Mouse (Mus musculus): ENCODE data around the gene Esp23.
"Not testable (repeated sequence)": the region's sequence is repeated elsewhere in the genome, so short reads cannot be mapped to it uniquely, and the experiment has no call there.

Gene Esp23

DNA sequence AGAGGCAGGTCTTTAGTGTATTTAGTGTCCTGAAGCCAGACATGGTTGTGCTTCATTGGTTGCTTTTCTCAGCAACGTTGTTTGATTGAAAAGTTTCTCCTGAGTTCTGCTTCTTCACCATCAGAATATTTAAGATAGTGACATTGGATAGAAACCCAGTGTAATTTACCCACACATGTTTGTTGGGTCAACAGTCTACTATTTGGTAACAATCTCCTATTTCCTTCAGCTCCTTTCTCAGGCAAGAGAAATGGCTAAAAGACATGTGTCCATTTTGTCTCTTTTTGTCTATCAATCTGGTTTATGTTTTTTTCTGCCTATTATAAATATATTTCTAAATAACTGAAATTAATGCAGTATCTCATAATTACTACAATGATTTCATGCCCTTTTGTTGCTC, at the start of gene Esp23:
TSS of gene Esp23 (minus strand) at position 101 of the 400 bp plus-strand sequence.
- DNase-seq (ENCODE audit: low spot score in 2 of 2) = no peak

DNA sequence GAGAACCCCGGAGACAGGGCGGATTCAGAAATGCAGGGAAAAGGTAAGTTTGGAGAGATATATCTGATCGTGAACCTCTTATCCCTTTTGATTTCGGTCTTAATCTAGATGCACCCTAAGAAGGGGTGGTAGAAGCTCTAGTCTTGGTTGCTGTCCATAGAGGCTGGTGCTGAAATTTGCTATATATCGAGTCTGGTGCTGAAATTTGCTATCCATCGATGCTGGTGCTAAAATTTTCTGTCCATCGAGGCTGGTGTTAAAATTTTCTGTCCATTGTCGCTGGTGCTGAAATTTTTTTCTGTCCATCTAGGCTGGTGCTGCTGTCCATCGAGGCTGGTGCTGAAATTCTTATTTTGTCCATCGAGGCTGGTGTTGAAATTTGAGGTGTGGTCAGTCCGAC, 30.3 kb upstream of the Esp23 start:
- DNase-seq (ENCODE audit: low spot score in 2 of 2) = not testable (repeated sequence)

GRCm38 (mm10) chr17:39095034-39095433, 18.2 kb upstream of the Esp23 start, which contains the start of gene Esp22:
TSS of gene Esp22 (plus strand) at chr17:39095334.
- DNase-seq (ENCODE audit: low spot score in 2 of 2) = no peak

DNA sequence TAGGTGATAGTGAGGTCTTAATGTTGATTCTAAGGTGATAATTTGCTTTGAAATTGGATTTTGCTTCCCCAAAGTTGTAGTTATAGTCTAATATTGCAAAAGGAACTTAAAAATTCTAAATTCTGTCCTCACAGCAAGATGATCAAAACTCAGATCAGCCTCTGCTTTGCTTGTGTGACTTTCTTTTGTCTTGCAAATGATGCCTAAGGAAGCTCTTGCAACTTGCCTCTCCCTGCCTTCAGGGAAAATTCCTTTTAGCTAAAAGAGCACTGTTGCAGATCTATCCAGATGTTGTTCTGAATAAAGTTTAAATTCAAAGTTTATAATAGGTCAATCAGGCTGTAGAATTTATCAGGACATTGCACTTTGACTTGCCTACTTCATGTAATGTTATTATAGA, 13.2 kb downstream of the Esp23 start:
- DNase-seq (ENCODE audit: low spot score in 2 of 2) = no peak

GRCm38 (mm10) chr17:39043241-39043640, 33.6 kb downstream of the Esp23 start, which contains the start of gene Gm21903:
TSS of gene Gm21903 (minus strand) at chr17:39043341.
- DNase-seq (ENCODE audit: low spot score in 2 of 2) = no peak

GRCm38 (mm10) chr17:39036395-39036794, 40.4 kb downstream of the Esp23 start, which contains the start of gene Esp24:
TSS of gene Esp24 (plus strand) at chr17:39036695.
- DNase-seq (ENCODE audit: low spot score in 2 of 2) = not testable (repeated sequence)
